Mouse (Mus musculus): ENCODE results near the gene Ptov1. TPM values are rescaled to one million over a fixed set of nuclear protein-coding genes. Genes with fewer than 3 reads are reported as not detected.
A peak's percentile ranks its signal among the peaks of the same experiment; 100 is the strongest.

Gene Ptov1
- polyA plus RNA-seq, 1 experiment from 2014 or later = 412 TPM

DNA sequence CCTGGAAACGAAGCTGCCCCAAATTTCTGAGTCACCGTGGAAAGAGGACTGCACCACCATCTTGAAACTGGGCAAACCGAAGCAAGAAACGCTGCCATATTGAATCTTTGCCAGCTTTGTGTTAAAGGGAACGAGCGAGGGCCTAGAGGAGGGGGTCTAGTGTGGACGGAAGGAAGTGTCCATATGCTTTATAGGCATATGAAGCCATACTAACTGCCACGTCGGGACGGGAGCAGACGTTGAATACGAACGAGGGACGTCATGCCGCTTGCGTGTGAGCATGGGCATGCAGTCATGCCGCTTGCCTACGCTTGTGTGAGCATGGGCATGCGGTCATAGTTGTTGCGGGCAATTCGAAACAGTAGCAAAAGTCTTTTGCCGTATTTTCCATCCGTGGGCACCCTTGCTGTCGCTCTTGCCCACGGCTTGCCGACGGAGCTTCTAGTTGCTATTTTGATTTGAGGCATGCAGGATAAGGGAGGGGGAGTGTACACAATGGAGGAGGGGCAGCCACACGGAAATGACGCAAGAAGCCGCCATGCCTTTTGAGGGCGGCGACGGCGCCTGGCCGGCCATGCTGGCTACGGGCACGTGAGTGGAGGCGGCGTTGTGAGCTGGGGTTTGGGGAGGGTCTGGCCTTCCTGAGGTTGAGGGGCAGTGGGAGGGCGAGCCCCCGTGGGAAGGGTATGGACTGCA is 20.0 kb downstream of the Ptov1 start:
- H3K9ac ChIP-seq (ENCODE audit: low read depth, low read length) = peak overlapping the region; percentile 78
- peaks cover 15% of the 10 kb centered on the region for H3K4me1 ChIP-seq (replicated peaks; ENCODE audit: insufficient read depth, low read length)
- under 1% methylated on average over 41 of the region's 41 CpGs for WGBS
- ATAC-seq (replicated peaks; ENCODE audit: low FRiP score, low read depth) (peak; percentile 40), DNase-seq (ENCODE audit: low spot score) (peak; percentile 98)
- H3K27ac ChIP-seq = peak overlapping the region; percentile 97
- no peaks in the 10 kb centered on the region for H3K27me3 ChIP-seq (ENCODE audit: insufficient read depth, low read length)
- peak overlapping the region; percentile 73 for H3K4me3 ChIP-seq (replicated peaks; ENCODE audit: low read depth, low read length)
- no peaks in the 10 kb centered on the region for H3K9me3 ChIP-seq (replicated peaks; ENCODE audit: low read length)
- peaks cover 21% of the 10 kb centered on the region for H3K36me3 ChIP-seq (ENCODE audit: insufficient read depth, low read length)
- peak overlapping the region; percentile 75 for H3K4me2 ChIP-seq (ENCODE audit: low read length)
- no peak for TF ChIP-seq CTCF (IDR thresholded peaks at IDR 0.05; ENCODE audit: low read depth)

DNA sequence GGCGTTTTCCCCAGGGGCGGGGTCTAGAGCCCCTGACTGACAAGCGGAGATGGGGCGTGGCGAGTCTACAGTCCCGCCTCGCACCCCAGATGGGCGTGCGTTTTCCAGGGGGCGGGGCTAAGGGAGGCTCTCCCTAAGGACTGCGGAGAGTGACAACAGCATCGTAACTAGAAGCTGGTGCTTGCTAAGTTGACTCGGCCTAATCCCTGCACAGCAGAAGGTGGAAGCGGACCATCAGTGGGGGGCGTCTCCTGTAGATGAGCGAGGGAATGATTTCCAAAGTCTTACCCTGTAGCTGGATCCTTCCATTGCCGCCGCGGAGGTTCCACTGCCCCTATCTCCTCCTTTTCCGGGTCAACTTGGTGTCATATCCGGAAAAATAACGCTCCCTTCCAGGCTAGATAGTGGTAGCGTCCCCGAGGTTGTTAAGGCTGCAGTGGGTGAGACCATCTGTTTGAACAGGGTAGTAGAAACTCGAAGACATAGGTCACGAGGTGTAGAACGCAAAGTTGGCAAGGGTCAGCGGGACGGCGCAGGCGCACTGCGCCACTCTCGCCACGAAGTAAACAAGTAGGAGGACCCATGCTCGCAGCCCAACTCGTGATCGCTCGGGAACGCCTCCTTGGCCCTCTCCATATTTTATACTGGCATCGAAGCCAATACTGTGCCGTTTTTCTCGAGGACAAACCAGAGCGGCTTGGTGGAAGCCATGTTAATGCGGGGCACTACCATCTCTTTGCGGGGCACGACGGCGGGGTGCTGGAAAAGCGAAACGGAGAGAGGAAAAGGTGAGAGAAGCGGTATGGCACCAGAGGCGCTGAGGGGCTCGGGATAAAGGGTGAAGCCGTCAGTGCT is 20.8 kb downstream of the Ptov1 start, which contains the start of the genes Akt1s1 and Tbc1d17:
Gene Akt1s1 (plus strand): TSS at position 431 of the 855 bp plus-strand sequence.
Gene Tbc1d17 (minus strand): TSS at position 519 of the 855 bp plus-strand sequence.
- no peak for TF ChIP-seq CTCF (IDR thresholded peaks at IDR 0.05; ENCODE audit: low read depth)
- Histone ChIP-seq H3K4me2 (ENCODE audit: low read length) (peak within 1 kb of the TSS; percentile 75), H3K9me3 (replicated peaks; ENCODE audit: low read length) (no peaks in the 10 kb centered on the region), H3K36me3 (ENCODE audit: insufficient read depth, low read length) (peaks cover 29% of the 10 kb centered on the region), H3K9ac (ENCODE audit: low read depth, low read length) (peak within 1 kb of the TSS; percentile 78), H3K27ac (peak within 1 kb of the TSS; percentile 97), H3K4me1 (replicated peaks; ENCODE audit: insufficient read depth, low read length) (peaks cover 13% of the 10 kb centered on the region), H3K27me3 (ENCODE audit: insufficient read depth, low read length) (no peaks in the 10 kb centered on the region), H3K4me3 (replicated peaks; ENCODE audit: low read depth, low read length) (peak within 1 kb of the TSS; percentile 73)
- ATAC-seq (replicated peaks; ENCODE audit: low FRiP score, low read depth) (peak; percentile 89), DNase-seq (ENCODE audit: low spot score) (peak; percentile 99)
- under 1% methylated on average over 54 of the region's 54 CpGs for WGBS

DNA sequence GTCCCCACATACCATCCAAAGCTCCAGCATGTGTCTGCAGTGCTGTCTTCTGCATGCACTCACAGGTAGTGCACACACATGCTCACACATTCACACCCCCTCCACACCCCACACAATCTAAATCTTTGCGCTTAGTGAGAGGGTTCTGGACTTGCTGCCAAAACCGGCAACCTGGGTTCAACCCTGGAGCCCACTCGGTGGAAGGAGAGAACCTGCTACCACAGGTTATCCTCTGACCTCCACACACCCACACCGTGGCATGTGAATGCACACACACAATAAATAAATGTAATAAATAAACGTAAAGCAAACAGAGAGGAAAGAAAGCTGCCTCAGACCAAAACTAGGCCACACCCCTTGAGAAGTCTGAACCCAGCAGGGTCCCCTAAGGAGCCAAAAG is 21.8 kb downstream of the Ptov1 start:
- Histone ChIP-seq H3K4me2 (ENCODE audit: low read length) (peak overlapping the region; percentile 65), H3K9me3 (replicated peaks; ENCODE audit: low read length) (no peaks in the 10 kb centered on the region), H3K27me3 (ENCODE audit: insufficient read depth, low read length) (no peaks in the 10 kb centered on the region), H3K9ac (ENCODE audit: low read depth, low read length) (peak overlapping the region; percentile 48), H3K4me1 (replicated peaks; ENCODE audit: insufficient read depth, low read length) (peaks cover 7% of the 10 kb centered on the region), H3K27ac (no peak overlapping the region), H3K36me3 (ENCODE audit: insufficient read depth, low read length) (peaks cover 39% of the 10 kb centered on the region), H3K4me3 (replicated peaks; ENCODE audit: low read depth, low read length) (peak overlapping the region; percentile 73)
- ATAC-seq (replicated peaks; ENCODE audit: low FRiP score, low read depth) (no peak), DNase-seq (ENCODE audit: low spot score) (no peak)
- WGBS = 59% methylated on average over 5 of the region's 5 CpGs
- TF ChIP-seq CTCF (IDR thresholded peaks at IDR 0.05; ENCODE audit: low read depth) = no peak

DNA sequence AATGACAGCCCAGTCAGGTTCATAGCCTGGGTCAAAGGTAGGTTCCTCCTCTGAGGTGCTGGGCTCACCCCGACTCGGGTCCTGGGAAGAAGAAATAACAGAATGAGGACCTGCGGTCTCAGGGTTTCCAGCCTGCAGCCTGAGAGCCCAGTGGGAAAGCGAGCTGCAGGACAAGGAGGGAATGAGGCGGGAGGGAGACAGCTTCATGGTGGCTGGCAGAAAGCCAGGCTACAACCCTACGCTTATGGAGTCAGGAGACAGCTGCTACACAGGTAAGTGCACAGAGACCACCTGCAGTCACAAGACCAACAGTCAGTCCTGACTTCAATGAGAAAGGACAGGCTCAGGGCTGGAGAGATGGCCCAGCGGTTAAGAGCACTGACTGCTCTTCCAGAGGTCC is 22.8 kb downstream of the Ptov1 start:
- 86% methylated on average over 7 of the region's 7 CpGs for WGBS
- H3K9ac ChIP-seq (ENCODE audit: low read depth, low read length) = no peak overlapping the region
- DNase-seq (ENCODE audit: low spot score) = no peak
- H3K9me3 ChIP-seq (replicated peaks; ENCODE audit: low read length) = no peaks in the 10 kb centered on the region
- H3K4me2 ChIP-seq (ENCODE audit: low read length) = no peak overlapping the region
- no peak for TF ChIP-seq CTCF (IDR thresholded peaks at IDR 0.05; ENCODE audit: low read depth)
- peaks cover 7% of the 10 kb centered on the region for H3K4me1 ChIP-seq (replicated peaks; ENCODE audit: insufficient read depth, low read length)
- H3K27ac ChIP-seq = no peak overlapping the region
- H3K36me3 ChIP-seq (ENCODE audit: insufficient read depth, low read length) = peaks cover 46% of the 10 kb centered on the region
- H3K27me3 ChIP-seq (ENCODE audit: insufficient read depth, low read length) = no peaks in the 10 kb centered on the region
- ATAC-seq (replicated peaks; ENCODE audit: low FRiP score, low read depth) = no peak
- no peak overlapping the region for H3K4me3 ChIP-seq (replicated peaks; ENCODE audit: low read depth, low read length)

DNA sequence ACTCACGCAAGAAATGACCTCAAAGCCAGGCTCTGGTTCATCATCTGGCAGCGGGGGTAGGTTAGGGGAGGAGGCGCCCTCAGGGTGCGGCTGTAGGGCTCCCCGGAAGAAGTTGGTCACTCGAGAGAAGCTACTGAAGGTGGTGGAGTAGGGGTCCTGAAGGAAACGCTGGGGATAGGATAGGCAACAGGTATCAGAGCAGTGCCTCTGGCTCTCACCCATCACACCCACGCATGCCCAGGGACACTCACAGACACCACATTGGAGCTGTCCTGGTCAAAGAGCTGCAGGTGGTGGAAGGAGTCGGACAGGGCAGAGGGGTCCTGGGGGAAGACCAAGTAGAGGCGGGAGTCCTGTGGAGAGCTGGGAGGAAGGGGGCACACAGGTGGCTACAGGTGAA is 24.6 kb downstream of the Ptov1 start:
- Histone ChIP-seq H3K36me3 (ENCODE audit: insufficient read depth, low read length) (peaks cover 46% of the 10 kb centered on the region), H3K4me3 (replicated peaks; ENCODE audit: low read depth, low read length) (no peak overlapping the region), H3K9ac (ENCODE audit: low read depth, low read length) (no peak overlapping the region), H3K4me1 (replicated peaks; ENCODE audit: insufficient read depth, low read length) (peaks cover 2% of the 10 kb centered on the region), H3K4me2 (ENCODE audit: low read length) (no peak overlapping the region), H3K27me3 (ENCODE audit: insufficient read depth, low read length) (no peaks in the 10 kb centered on the region), H3K27ac (no peak overlapping the region), H3K9me3 (replicated peaks; ENCODE audit: low read length) (no peaks in the 10 kb centered on the region)
- ATAC-seq (replicated peaks; ENCODE audit: low FRiP score, low read depth) (no peak), DNase-seq (ENCODE audit: low spot score) (no peak)
- WGBS = 91% methylated on average over 10 of the region's 10 CpGs
- no peak for TF ChIP-seq CTCF (IDR thresholded peaks at IDR 0.05; ENCODE audit: low read depth)

DNA sequence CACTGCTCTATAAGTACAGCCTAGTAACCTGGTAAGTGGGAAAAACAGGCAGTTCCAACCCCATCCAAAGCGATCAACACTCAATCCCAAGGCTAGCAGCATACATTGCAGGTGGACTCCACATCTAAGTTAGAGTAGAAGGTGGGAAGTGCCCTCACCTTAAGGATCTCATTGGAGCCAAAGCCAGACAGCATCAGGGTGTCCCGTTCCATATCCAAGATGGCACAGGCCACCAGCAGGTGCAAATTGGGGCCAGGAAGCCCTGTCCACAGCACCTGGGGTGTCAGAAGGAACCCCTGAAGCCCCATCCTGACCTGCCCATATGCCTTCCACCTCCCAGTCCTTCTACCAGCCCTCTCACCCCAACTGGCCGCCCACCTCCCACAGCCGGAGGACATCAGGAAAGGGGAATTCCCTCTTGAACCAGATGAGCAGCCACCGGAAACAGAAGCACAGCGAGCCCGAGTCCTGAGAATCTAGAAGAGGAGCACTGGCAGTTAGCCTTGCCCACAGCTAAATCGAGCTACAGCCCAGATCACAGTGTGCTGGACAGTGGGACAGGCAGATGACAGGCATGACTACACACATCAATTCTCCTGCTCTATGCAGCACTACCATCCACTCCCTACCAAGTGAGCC is 27.6 kb downstream of the Ptov1 start:
- Histone ChIP-seq H3K27me3 (ENCODE audit: insufficient read depth, low read length) (no peaks in the 10 kb centered on the region), H3K36me3 (ENCODE audit: insufficient read depth, low read length) (peaks cover 46% of the 10 kb centered on the region), H3K4me2 (ENCODE audit: low read length) (no peak overlapping the region), H3K9me3 (replicated peaks; ENCODE audit: low read length) (no peaks in the 10 kb centered on the region), H3K9ac (ENCODE audit: low read depth, low read length) (no peak overlapping the region), H3K27ac (no peak overlapping the region), H3K4me1 (replicated peaks; ENCODE audit: insufficient read depth, low read length) (peaks cover 10% of the 10 kb centered on the region), H3K4me3 (replicated peaks; ENCODE audit: low read depth, low read length) (no peak overlapping the region)
- TF ChIP-seq CTCF (IDR thresholded peaks at IDR 0.05; ENCODE audit: low read depth) = no peak
- 85% methylated on average over 8 of the region's 8 CpGs for WGBS
- no peak for ATAC-seq (replicated peaks; ENCODE audit: low FRiP score, low read depth)
- DNase-seq (ENCODE audit: low spot score) = no peak

Measured in kidney, postnatal 0 days (tissue).